Mouse (Mus musculus): ENCODE measurements around the gene Ticrr. TPM values are rescaled to one million over a fixed set of nuclear protein-coding genes. Genes with fewer than 3 reads are reported as not detected.
A peak's percentile ranks its signal among the peaks of the same experiment; 100 is the strongest.

The Ticrr gene
- total and polyA plus RNA-seq, 3 experiments: 13.1 to 74.3 (median 21.3) TPM

GRCm38 (mm10) chr7:79647233-79647632 lies 12.8 kb upstream of the Ticrr start:
- no peaks in the 10 kb centered on the region for H3K36me3 ChIP-seq (replicated peaks)
- no peak overlapping the region for H3K4me3 ChIP-seq (ENCODE audit: low read depth, low read length)
- H3K4me1 ChIP-seq (ENCODE audit: insufficient read depth, low read depth, low read length): no peaks in the 10 kb centered on the region
- no peak for TF ChIP-seq TAL1 (conservative IDR thresholded peaks at IDR 0.05; ENCODE audit: low read depth, low read length)
- TF ChIP-seq GATA2 (IDR thresholded peaks at IDR 0.05; ENCODE audit: borderline replicate concordance, low read depth, low read length): no peak
- no peak for TF ChIP-seq GATA1 (IDR thresholded peaks at IDR 0.05; ENCODE audit: borderline replicate concordance, low read length)
- no peak for TF ChIP-seq CTCF (IDR thresholded peaks at IDR 0.05; ENCODE audit: low read depth, low read length)
- TF ChIP-seq POLR2AphosphoS5 (IDR thresholded peaks at IDR 0.05; ENCODE audit: insufficient replicate concordance, low read depth, low read length): no peak
- H3K27me3 ChIP-seq (ENCODE audit: insufficient read depth, low read length): peaks cover 25% of the 10 kb centered on the region
- DNase-seq (ENCODE audit: low spot score) (no peak), ATAC-seq (ENCODE audit: extremely low read depth, insufficient number of reproducible peaks, low FRiP score, poor library complexity, severe bottlenecking) (no peak)
- H3K9me3 ChIP-seq (replicated peaks): no peaks in the 10 kb centered on the region

GRCm38 (mm10) chr7:79649005-79649404 lies 11.0 kb upstream of the Ticrr start:
- Histone ChIP-seq H3K27me3 (ENCODE audit: insufficient read depth, low read length) (peaks cover 23% of the 10 kb centered on the region), H3K9me3 (replicated peaks) (no peaks in the 10 kb centered on the region), H3K36me3 (replicated peaks) (no peaks in the 10 kb centered on the region), H3K4me3 (ENCODE audit: low read depth, low read length) (no peak overlapping the region), H3K4me1 (ENCODE audit: insufficient read depth, low read depth, low read length) (no peaks in the 10 kb centered on the region)
- ATAC-seq (ENCODE audit: extremely low read depth, insufficient number of reproducible peaks, low FRiP score, poor library complexity, severe bottlenecking) (no peak), DNase-seq (ENCODE audit: low spot score) (peak; percentile 22)
- no peak for TF ChIP-seq GATA2 (IDR thresholded peaks at IDR 0.05; ENCODE audit: borderline replicate concordance, low read depth, low read length)
- TF ChIP-seq TAL1 (conservative IDR thresholded peaks at IDR 0.05; ENCODE audit: low read depth, low read length): no peak
- TF ChIP-seq CTCF (IDR thresholded peaks at IDR 0.05; ENCODE audit: low read depth, low read length): peak; percentile 51
- no peak for TF ChIP-seq GATA1 (IDR thresholded peaks at IDR 0.05; ENCODE audit: borderline replicate concordance, low read length)

DNA sequence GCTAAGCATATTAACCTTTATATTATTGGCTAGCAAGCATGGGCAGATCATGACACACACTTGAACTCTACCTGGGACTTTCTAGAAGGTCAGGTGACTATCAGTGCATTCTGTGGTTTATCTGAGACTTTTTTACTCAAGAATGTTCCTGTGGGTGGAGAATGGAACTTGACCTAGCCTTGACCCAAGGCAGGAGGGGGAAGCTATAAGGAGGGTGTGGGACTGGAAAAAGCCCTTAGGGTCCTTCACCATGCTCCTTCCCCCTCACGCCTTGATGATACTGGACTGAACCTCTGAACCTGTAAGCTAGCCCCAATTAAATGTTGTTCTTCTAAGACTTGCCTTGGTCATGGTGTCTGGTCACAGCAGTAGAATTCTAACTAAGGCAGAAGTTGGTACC lies 5.8 kb upstream of the Ticrr start:
- Histone ChIP-seq H3K4me3 (ENCODE audit: low read depth, low read length) (no peak overlapping the region), H3K9me3 (replicated peaks) (no peaks in the 10 kb centered on the region), H3K36me3 (replicated peaks) (no peaks in the 10 kb centered on the region), H3K27me3 (ENCODE audit: insufficient read depth, low read length) (peaks cover 24% of the 10 kb centered on the region), H3K4me1 (ENCODE audit: insufficient read depth, low read depth, low read length) (peaks cover 7% of the 10 kb centered on the region)
- ATAC-seq (ENCODE audit: extremely low read depth, insufficient number of reproducible peaks, low FRiP score, poor library complexity, severe bottlenecking) (no peak), DNase-seq (ENCODE audit: low spot score) (no peak)
- TF ChIP-seq GATA2 (IDR thresholded peaks at IDR 0.05; ENCODE audit: borderline replicate concordance, low read depth, low read length) (no peak), GATA1 (IDR thresholded peaks at IDR 0.05; ENCODE audit: borderline replicate concordance, low read length) (no peak), TAL1 (conservative IDR thresholded peaks at IDR 0.05; ENCODE audit: low read depth, low read length) (no peak), CTCF (IDR thresholded peaks at IDR 0.05; ENCODE audit: low read depth, low read length) (no peak), POLR2AphosphoS5 (IDR thresholded peaks at IDR 0.05; ENCODE audit: insufficient replicate concordance, low read depth, low read length) (no peak)

DNA sequence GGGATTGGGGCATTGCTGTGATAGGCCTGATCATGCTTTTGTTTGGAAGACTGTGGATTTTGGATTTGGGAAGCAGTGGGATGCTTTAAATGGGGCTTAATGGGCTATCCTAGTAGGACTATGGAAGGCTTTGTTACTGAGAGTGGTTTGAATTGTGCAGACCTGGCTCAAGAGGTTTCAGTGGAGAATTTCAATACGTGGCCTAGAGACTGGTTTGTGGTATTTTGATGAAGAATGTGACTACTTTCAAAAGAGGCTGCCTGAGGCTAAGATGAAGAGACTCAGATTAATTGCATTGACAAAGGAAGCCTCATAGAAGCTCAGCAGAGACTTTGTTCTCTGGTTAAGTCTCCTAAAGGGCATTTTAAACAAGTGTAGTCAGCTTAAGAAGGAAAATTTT lies 5.4 kb upstream of the Ticrr start:
- Histone ChIP-seq H3K36me3 (replicated peaks) (no peaks in the 10 kb centered on the region), H3K9me3 (replicated peaks) (no peaks in the 10 kb centered on the region), H3K27me3 (ENCODE audit: insufficient read depth, low read length) (peaks cover 24% of the 10 kb centered on the region), H3K4me3 (ENCODE audit: low read depth, low read length) (no peak overlapping the region), H3K4me1 (ENCODE audit: insufficient read depth, low read depth, low read length) (peaks cover 10% of the 10 kb centered on the region)
- ATAC-seq (ENCODE audit: extremely low read depth, insufficient number of reproducible peaks, low FRiP score, poor library complexity, severe bottlenecking) (no peak), DNase-seq (ENCODE audit: low spot score) (no peak)
- TF ChIP-seq TAL1 (conservative IDR thresholded peaks at IDR 0.05; ENCODE audit: low read depth, low read length) (no peak), GATA1 (IDR thresholded peaks at IDR 0.05; ENCODE audit: borderline replicate concordance, low read length) (no peak), POLR2AphosphoS5 (IDR thresholded peaks at IDR 0.05; ENCODE audit: insufficient replicate concordance, low read depth, low read length) (no peak), GATA2 (IDR thresholded peaks at IDR 0.05; ENCODE audit: borderline replicate concordance, low read depth, low read length) (no peak), CTCF (IDR thresholded peaks at IDR 0.05; ENCODE audit: low read depth, low read length) (no peak)

DNA sequence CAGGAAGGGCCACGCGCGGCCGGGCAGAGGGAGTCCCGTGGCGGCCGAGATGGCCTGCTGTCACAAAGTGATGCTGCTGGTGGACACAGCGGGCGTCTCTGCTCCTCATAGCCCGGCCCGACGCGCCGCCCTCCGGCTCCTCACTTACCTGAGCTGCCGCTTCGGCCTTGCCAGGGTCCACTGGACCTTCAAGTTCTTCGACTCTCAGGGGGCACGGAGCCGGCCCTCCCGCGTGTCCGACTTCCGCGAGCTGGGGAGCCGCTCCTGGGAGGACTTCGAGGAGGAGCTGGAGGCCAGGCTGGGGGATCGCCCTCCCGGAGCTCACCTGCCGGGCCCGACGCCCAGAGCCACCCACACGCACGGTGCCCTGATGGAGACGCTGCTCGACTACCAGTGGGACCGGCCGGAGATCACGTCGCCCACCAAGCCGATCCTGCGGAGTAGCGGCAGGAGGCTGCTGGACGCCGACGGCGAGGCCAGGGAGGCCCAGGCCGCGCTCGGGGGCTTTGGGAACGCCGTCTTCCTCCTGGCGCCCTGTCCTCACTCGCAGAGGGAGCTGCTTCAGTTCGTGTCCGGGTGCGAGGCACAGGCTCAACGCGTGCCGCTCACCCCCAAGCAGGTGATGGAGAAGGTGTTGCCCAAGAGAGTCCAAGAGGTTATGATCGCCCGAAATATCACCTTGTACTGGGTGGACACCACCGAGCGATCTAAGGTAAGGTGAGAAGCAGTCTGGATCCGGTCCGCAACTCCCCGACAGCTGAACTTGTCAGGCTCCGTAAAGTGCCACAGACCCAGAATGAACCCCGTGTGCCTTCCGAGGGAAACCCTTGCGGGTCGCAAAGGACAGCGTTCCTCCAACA lies 525 bp downstream of the Ticrr start:
- Histone ChIP-seq H3K36me3 (replicated peaks) (peaks cover 32% of the 10 kb centered on the region), H3K4me3 (ENCODE audit: low read depth, low read length) (peak overlapping the region; percentile 98), H3K9me3 (replicated peaks) (no peaks in the 10 kb centered on the region), H3K27me3 (ENCODE audit: insufficient read depth, low read length) (0 out of 2 replicates have a peak, but pooled peaks cover 4% of the 10 kb centered on the region), H3K4me1 (ENCODE audit: insufficient read depth, low read depth, low read length) (peaks cover 43% of the 10 kb centered on the region)
- ATAC-seq (ENCODE audit: extremely low read depth, insufficient number of reproducible peaks, low FRiP score, poor library complexity, severe bottlenecking): no peak
- TF ChIP-seq GATA2 (IDR thresholded peaks at IDR 0.05; ENCODE audit: borderline replicate concordance, low read depth, low read length) (no peak), CTCF (IDR thresholded peaks at IDR 0.05; ENCODE audit: low read depth, low read length) (no peak), POLR2AphosphoS5 (IDR thresholded peaks at IDR 0.05; ENCODE audit: insufficient replicate concordance, low read depth, low read length) (no peak), TAL1 (conservative IDR thresholded peaks at IDR 0.05; ENCODE audit: low read depth, low read length) (no peak), GATA1 (IDR thresholded peaks at IDR 0.05; ENCODE audit: borderline replicate concordance, low read length) (no peak)
- DNase-seq (ENCODE audit: low spot score): peak; percentile 35

DNA sequence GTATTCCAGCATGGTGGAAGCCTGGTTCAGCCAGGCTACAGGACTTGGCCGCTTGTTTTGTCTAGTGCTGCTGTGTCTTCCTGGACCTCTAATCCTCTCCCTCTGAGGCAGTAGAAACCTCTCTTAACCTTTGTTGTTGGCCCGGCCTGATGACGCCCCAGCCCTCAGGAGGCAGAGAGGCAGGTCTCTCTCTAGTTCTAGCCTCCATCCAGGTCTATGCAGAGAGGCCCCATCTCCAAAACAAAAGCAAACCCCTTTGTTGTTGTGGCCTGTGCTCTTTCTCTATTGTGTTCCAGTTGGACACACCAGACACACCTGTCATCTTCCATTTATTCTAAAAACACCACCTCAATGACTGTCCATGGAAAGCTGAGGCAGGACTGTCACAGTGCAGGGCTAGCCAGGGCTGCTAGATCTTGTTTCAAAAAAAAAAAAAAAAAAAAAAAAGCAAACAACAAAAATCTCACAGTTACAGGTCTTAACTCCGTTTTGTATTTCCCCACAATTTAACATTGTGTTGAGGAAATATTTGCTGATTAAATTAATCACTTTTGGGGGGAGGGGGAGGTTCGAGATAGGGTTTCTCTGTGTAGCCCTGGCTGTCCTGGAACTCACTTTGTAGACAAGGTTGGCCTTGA lies 1.4 kb downstream of the Ticrr start:
- Histone ChIP-seq H3K9me3 (replicated peaks) (no peaks in the 10 kb centered on the region), H3K27me3 (ENCODE audit: insufficient read depth, low read length) (0 out of 2 replicates have a peak, but pooled peaks cover 2% of the 10 kb centered on the region), H3K4me1 (ENCODE audit: insufficient read depth, low read depth, low read length) (peaks cover 44% of the 10 kb centered on the region), H3K4me3 (ENCODE audit: low read depth, low read length) (peak overlapping the region; percentile 98), H3K36me3 (replicated peaks) (peaks cover 37% of the 10 kb centered on the region)
- DNase-seq (ENCODE audit: low spot score): no peak
- ATAC-seq (ENCODE audit: extremely low read depth, insufficient number of reproducible peaks, low FRiP score, poor library complexity, severe bottlenecking): no peak
- TF ChIP-seq GATA2 (IDR thresholded peaks at IDR 0.05; ENCODE audit: borderline replicate concordance, low read depth, low read length) (no peak), GATA1 (IDR thresholded peaks at IDR 0.05; ENCODE audit: borderline replicate concordance, low read length) (no peak), POLR2AphosphoS5 (IDR thresholded peaks at IDR 0.05; ENCODE audit: insufficient replicate concordance, low read depth, low read length) (no peak), CTCF (IDR thresholded peaks at IDR 0.05; ENCODE audit: low read depth, low read length) (no peak), TAL1 (conservative IDR thresholded peaks at IDR 0.05; ENCODE audit: low read depth, low read length) (no peak)

All from G1E (cell line).